Mouse (Mus musculus) C2C12 (cell line): ENCODE results near the gene 2210011C24Rik.

Experiments
- CEBPB ChIP-seq: IDR thresholded peaks from one replicate; pipeline ENCODE4 v1.6.1; 2011; ENCODE audit warnings: low read depth, mild to moderate bottlenecking, control low read depth, moderate library complexity
- CTCF ChIP-seq: IDR thresholded peaks from one replicate; pipeline ENCODE4 v1.5.1; 2011; ENCODE audit not compliant: control insufficient read depth, insufficient read depth, insufficient read length
- MAX ChIP-seq: IDR thresholded peaks from one replicate; pipeline ENCODE4 v1.6.1; 2011; ENCODE audit warnings: mild to moderate bottlenecking, control low read depth
- MYOD1 ChIP-seq: IDR thresholded peaks from one replicate; pipeline ENCODE4 v1.6.1; 2011; ENCODE audit warnings: low read depth; ENCODE audit not compliant: control insufficient read depth, insufficient read length
- MYOG ChIP-seq: IDR thresholded peaks from one replicate; pipeline ENCODE4 v1.6.1; 2011; ENCODE audit not compliant: control insufficient read depth, insufficient read length; ENCODE audit errors: extremely low read depth
- USF1 ChIP-seq: IDR thresholded peaks from one replicate; pipeline ENCODE4 v1.6.1; 2011; ENCODE audit warnings: low read depth, mild to moderate bottlenecking, control low read depth, moderate library complexity

DNA sequence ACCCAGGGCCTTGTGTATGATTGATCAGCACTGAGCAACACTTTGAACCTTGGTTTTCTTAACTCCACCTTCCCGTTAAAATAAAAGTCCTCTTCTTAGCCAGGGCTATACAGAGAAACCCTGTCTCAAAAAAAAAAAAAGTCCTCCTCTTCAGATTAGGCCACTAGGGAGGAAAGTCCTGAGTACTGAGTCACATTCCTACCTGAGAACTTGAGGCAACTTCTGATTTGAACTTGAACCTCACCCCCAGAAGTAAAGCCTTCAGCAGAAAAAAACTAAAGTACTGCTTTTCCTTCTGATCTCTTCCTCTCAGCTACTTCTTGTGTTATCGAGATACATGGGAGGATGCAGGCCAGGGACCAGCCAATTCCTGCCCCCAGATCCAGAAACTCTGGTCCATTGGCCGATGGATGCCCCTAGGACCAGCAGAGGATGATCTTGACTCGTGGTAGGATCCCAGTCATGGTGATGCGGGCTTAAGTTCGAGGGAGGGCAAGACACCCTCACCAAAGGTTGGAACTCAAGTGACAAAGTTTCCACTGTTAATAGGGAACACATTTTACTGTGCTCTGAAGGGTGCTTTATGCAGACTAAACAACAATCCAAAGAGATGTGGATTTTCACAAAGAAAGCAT is 8.2 kb downstream of the 2210011C24Rik start:
- TF ChIP-seq CTCF (no peak), USF1 (no peak), CEBPB (no peak), MAX (no peak), MYOG (no peak), MYOD1 (no peak)
